Mouse (Mus musculus): Measurements from ENCODE around the gene Zfp563. TPM values are rescaled to one million over a fixed set of nuclear protein-coding genes. Genes with fewer than 3 reads are reported as not detected.

The Zfp563 gene
- polyA plus RNA-seq (2015; fragmentation: Nextera tagmentation; extraction: Ambion mirVana) = 4.4 and 5.6 TPM in 2 replicates

DNA sequence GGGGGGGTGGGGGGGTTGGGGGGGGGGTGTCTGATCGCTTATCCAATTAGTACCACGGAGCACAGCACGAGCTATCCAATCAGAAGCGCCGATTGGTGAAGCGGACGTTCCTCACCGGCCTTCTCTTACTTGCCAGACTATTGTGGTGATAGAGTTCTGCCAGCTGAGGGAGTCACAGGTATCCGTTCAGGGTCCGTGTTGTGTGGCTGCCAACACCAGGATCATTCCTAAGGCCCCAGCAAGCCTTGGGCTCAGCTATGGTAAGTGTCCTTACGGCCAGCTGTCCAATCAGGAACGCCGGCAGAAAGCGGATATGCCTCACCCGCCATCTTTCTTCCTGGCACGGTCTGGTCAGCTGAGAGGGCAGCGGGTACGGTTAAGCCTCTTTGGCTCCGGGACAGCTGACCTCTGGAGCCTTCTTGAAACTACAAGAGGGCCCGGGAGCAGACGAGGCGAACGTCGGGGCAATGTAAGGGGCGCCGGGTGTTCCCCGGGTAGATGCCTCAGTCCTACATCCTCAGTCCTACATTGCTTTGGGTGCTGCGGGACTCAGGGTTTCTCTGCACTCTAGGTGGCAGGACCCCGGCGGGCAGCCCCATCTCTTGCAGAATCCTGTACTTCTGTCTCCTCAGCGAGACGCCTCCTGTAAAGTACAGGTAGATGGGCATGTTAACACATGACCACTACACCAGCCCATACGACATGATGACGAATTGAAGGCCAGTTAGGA lies at the start of gene Zfp563:
Gene Zfp563, plus strand, starts transcription at position 91 of the 730 bp plus-strand sequence.
- H3K4me1 ChIP-seq (ENCODE audit: control insufficient read depth, insufficient read depth, low read length) = peaks cover 9% of the 10 kb centered on the region
- peak; percentile 85 for ATAC-seq (replicated peaks; ENCODE audit: extremely low read depth, insufficient read depth, low FRiP score)
- H3K9me3 ChIP-seq (replicated peaks; ENCODE audit: control insufficient read depth, low read length) = no peaks in the 10 kb centered on the region
- peak within 1 kb of the TSS; percentile 74 for H3K4me2 ChIP-seq (ENCODE audit: low read depth, low read length)
- H3K4me3 ChIP-seq (ENCODE audit: low read length) = peak within 1 kb of the TSS; percentile 77
- no peaks in the 10 kb centered on the region for H3K36me3 ChIP-seq (ENCODE audit: control insufficient read depth, insufficient read depth)
- H3K9ac ChIP-seq (ENCODE audit: low read length) = peak within 1 kb of the TSS; percentile 85
- WGBS = 5% methylated on average over 34 of the region's 34 CpGs
- H3K27me3 ChIP-seq (ENCODE audit: control insufficient read depth, insufficient read depth, low read length) = no peaks in the 10 kb centered on the region; the same call in 1 of the 2 replicates
- peak within 1 kb of the TSS; percentile 80 for H3K27ac ChIP-seq (ENCODE audit: low read length)

DNA sequence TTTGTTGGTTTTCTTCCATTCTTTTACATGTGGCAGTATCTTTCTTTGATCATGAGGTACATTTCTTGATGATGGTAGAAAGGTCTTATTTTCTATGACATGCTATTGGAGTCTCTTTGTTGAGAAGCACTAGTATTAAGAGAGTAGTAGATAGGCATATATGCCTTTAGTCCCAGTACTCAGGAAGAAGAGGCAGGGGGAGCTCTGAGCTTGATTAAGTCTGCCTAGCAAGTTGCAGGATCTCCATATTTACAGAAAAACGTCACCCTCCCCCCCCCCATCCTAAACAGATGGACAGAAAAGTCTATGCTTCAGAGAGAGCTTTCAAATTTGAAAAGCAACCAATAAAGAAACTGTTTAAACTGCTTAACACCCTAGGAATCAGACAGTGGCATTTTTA lies 30.3 kb upstream of the Zfp563 start:
- WGBS = 13% methylated on average over 1 of the region's 1 CpGs
- no peak overlapping the region for H3K4me2 ChIP-seq (ENCODE audit: low read depth, low read length)
- no peak overlapping the region for H3K27ac ChIP-seq (ENCODE audit: low read length)
- H3K27me3 ChIP-seq (ENCODE audit: control insufficient read depth, insufficient read depth, low read length) = no peaks in the 10 kb centered on the region
- H3K9ac ChIP-seq (ENCODE audit: low read length) = no peak overlapping the region
- no peaks in the 10 kb centered on the region for H3K36me3 ChIP-seq (ENCODE audit: control insufficient read depth, insufficient read depth)
- no peak overlapping the region for H3K4me3 ChIP-seq (ENCODE audit: low read length)
- no peak for ATAC-seq (replicated peaks; ENCODE audit: extremely low read depth, insufficient read depth, low FRiP score)
- H3K4me1 ChIP-seq (ENCODE audit: control insufficient read depth, insufficient read depth, low read length) = no peaks in the 10 kb centered on the region
- no peaks in the 10 kb centered on the region for H3K9me3 ChIP-seq (replicated peaks; ENCODE audit: control insufficient read depth, low read length)

DNA sequence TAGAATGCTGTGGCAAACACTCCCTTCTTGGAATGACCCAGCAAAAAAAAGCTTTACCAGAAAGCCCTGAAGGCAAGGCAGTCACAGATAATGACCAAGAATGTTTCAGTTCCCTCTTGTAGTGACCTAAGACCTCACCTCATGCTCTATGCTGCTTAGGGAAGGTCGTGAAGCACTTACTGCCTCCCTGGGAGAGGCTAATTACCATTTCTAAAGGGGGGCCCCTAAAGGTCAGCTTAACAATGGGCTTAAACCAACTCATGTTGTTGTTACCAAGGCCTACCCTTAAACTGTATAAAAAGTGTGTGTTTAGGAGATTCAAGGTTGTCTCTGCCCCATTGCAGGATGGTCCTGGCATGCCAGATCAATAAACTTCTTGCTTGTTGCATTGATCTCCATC lies 26.1 kb upstream of the Zfp563 start:
- Histone ChIP-seq H3K4me3 (ENCODE audit: low read length) (no peak overlapping the region), H3K4me2 (ENCODE audit: low read depth, low read length) (no peak overlapping the region), H3K4me1 (ENCODE audit: control insufficient read depth, insufficient read depth, low read length) (no peaks in the 10 kb centered on the region), H3K9me3 (replicated peaks; ENCODE audit: control insufficient read depth, low read length) (0 out of 2 replicates have a peak, but pooled peaks cover 2% of the 10 kb centered on the region), H3K27ac (ENCODE audit: low read length) (no peak overlapping the region), H3K36me3 (ENCODE audit: control insufficient read depth, insufficient read depth) (no peaks in the 10 kb centered on the region), H3K9ac (ENCODE audit: low read length) (no peak overlapping the region), H3K27me3 (ENCODE audit: control insufficient read depth, insufficient read depth, low read length) (no peaks in the 10 kb centered on the region)
- no peak for ATAC-seq (replicated peaks; ENCODE audit: extremely low read depth, insufficient read depth, low FRiP score)
- 3% methylated on average over 1 of the region's 1 CpGs for WGBS

DNA sequence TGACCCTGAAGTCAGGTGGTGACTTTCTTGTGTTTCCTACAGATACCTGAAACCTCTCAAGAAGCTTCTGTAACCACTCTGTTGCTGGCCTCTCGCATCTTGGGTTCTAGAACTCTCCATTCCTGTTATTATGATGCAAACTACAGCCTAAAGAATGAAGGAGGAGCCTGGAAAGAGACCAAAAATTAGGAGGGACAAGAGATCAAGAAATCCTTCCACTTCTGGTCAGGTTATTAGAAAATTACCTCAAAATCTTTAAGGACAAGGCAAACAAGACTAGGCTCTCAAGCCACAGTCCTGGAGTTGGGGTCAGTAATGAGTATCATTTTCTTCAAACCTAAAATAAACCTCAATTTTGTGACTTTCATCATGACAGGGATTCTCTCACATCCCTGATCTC lies 21.2 kb upstream of the Zfp563 start, which contains the start of gene 4921501E09Rik:
Gene 4921501E09Rik, minus strand, starts transcription at position 101 of the 400 bp plus-strand sequence.
- no peaks in the 10 kb centered on the region for H3K27me3 ChIP-seq (ENCODE audit: control insufficient read depth, insufficient read depth, low read length)
- no peak within 1 kb of the TSS for H3K27ac ChIP-seq (ENCODE audit: low read length)
- H3K4me2 ChIP-seq (ENCODE audit: low read depth, low read length) = no peak within 1 kb of the TSS
- H3K9ac ChIP-seq (ENCODE audit: low read length) = no peak within 1 kb of the TSS
- ATAC-seq (replicated peaks; ENCODE audit: extremely low read depth, insufficient read depth, low FRiP score) = no peak
- no peaks in the 10 kb centered on the region for H3K36me3 ChIP-seq (ENCODE audit: control insufficient read depth, insufficient read depth)
- H3K4me3 ChIP-seq (ENCODE audit: low read length) = no peak within 1 kb of the TSS
- 43% methylated on average over 1 of the region's 1 CpGs for WGBS
- 0 out of 2 replicates have a peak, but pooled peaks cover 2% of the 10 kb centered on the region for H3K9me3 ChIP-seq (replicated peaks; ENCODE audit: control insufficient read depth, low read length)
- no peaks in the 10 kb centered on the region for H3K4me1 ChIP-seq (ENCODE audit: control insufficient read depth, insufficient read depth, low read length)

DNA sequence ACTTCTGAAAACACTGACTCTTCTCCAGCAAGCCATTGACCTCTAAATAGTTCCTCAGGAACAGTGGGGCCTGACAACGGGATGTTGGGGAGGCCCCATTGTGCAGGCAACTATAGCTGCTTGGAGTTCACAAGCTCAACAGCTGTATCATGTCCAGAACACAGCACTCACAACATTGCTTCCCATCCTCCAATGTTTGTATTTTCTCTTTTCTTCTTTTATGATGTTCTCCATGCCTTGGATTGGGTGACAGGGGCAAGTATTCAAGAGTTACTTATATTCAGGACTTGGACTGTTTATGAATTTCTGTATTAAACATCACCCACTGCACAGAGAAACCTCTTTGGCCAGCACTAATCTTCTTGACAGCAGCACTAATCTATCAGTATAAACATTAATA lies 2.5 kb downstream of the Zfp563 start:
- no peaks in the 10 kb centered on the region for H3K36me3 ChIP-seq (ENCODE audit: control insufficient read depth, insufficient read depth)
- no peaks in the 10 kb centered on the region for H3K9me3 ChIP-seq (replicated peaks; ENCODE audit: control insufficient read depth, low read length)
- 87% methylated on average over 1 of the region's 1 CpGs for WGBS
- H3K9ac ChIP-seq (ENCODE audit: low read length) = no peak overlapping the region
- no peak overlapping the region for H3K27ac ChIP-seq (ENCODE audit: low read length)
- ATAC-seq (replicated peaks; ENCODE audit: extremely low read depth, insufficient read depth, low FRiP score) = no peak
- H3K27me3 ChIP-seq (ENCODE audit: control insufficient read depth, insufficient read depth, low read length) = no peaks in the 10 kb centered on the region
- H3K4me3 ChIP-seq (ENCODE audit: low read length) = no peak overlapping the region
- H3K4me1 ChIP-seq (ENCODE audit: control insufficient read depth, insufficient read depth, low read length) = peaks cover 9% of the 10 kb centered on the region
- H3K4me2 ChIP-seq (ENCODE audit: low read depth, low read length) = no peak overlapping the region

DNA sequence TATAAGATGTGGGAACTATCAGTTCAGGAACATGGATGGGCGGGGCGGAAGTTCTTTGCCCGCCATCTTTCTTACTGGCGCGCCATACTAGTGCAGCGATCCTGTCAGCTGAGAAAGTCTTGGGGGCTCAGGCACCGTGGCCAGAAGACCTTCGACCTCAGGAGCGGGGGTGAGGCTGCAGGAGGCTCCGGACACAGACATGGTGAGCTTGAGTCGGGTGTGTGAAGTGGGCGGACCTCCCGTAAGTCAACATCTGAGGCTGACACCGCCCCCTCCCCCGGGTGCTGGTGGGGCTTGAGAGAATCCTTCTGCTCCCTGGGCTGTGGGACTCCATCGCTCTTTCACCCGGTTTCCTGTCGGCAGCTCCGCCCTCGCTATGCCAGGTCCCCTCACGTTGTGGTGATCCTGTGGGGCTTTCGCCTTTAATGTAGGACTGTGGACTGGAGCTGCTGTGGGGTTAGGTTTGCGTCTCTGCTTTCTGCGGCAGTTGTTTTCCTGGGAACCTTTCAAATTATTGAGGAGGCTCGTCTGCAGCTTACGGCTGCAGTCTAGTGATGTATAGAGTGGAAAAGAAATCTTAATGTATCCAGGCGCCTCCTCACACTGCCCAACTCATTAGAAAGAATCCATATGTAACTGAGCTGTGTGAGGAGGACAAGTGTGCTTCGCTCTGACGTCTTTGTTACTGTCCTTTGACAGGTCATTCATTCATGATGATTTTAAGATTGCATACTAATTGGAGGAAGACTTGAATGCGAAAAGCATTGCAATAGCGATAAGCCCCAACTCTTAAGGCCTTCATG lies 3.5 kb downstream of the Zfp563 start:
- H3K9me3 ChIP-seq (replicated peaks; ENCODE audit: control insufficient read depth, low read length) = no peaks in the 10 kb centered on the region
- ATAC-seq (replicated peaks; ENCODE audit: extremely low read depth, insufficient read depth, low FRiP score) = peak; percentile 66
- peak overlapping the region; percentile 88 for H3K27ac ChIP-seq (ENCODE audit: low read length)
- peak overlapping the region; percentile 80 for H3K4me2 ChIP-seq (ENCODE audit: low read depth, low read length)
- H3K27me3 ChIP-seq (ENCODE audit: control insufficient read depth, insufficient read depth, low read length) = no peaks in the 10 kb centered on the region
- peak overlapping the region; percentile 76 for H3K4me3 ChIP-seq (ENCODE audit: low read length)
- 3% methylated on average over 31 of the region's 31 CpGs for WGBS
- peak overlapping the region; percentile 78 for H3K9ac ChIP-seq (ENCODE audit: low read length)
- peaks cover 9% of the 10 kb centered on the region for H3K4me1 ChIP-seq (ENCODE audit: control insufficient read depth, insufficient read depth, low read length)
- no peaks in the 10 kb centered on the region for H3K36me3 ChIP-seq (ENCODE audit: control insufficient read depth, insufficient read depth)

DNA sequence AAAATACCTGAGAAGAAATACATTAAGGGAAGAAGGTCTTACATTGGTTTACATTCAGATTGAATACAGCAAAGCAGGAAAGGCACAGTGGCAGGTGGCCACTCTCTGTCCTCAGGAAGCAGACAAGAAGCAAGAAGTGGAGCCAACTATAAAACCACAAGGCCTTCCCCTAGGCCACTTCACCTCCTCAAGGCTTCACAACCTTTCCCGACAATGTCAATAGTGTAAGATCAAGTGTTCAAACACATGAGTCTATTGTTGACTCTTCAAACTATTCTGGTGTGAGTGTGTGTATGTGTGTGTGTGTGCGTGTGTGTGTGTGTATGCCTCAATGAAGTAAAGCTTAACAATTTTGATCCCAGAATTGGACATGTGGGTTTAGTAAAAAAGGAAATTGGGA lies 8.3 kb downstream of the Zfp563 start:
- ATAC-seq (replicated peaks; ENCODE audit: extremely low read depth, insufficient read depth, low FRiP score) = no peak
- Histone ChIP-seq H3K27me3 (ENCODE audit: control insufficient read depth, insufficient read depth, low read length) (no peaks in the 10 kb centered on the region), H3K27ac (ENCODE audit: low read length) (no peak overlapping the region), H3K9ac (ENCODE audit: low read length) (no peak overlapping the region), H3K4me2 (ENCODE audit: low read depth, low read length) (no peak overlapping the region), H3K9me3 (replicated peaks; ENCODE audit: control insufficient read depth, low read length) (no peaks in the 10 kb centered on the region), H3K36me3 (ENCODE audit: control insufficient read depth, insufficient read depth) (no peaks in the 10 kb centered on the region), H3K4me3 (ENCODE audit: low read length) (no peak overlapping the region), H3K4me1 (ENCODE audit: control insufficient read depth, insufficient read depth, low read length) (peaks cover 7% of the 10 kb centered on the region)
- WGBS = 87% methylated on average over 2 of the region's 2 CpGs

DNA sequence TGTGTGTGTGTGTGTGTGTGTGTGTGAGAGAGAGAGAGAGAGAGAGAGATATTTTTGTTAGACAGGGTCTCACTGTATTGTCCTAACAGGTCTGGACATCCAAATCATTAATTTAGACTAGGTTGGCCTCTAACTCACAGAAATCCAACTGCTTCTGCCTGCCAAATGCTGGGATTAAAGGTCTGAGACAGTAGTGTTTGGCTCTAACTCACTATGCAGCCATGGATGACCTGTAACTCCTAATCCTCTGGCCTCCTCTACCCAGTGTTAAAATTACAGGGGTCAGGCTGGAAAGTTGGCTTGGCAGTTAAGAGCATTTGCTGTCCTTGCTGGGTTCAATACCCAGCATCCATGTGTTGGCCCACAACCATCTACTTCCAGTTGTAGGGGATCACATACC lies 35.4 kb downstream of the Zfp563 start:
- no peak overlapping the region for H3K9ac ChIP-seq (ENCODE audit: low read length)
- no peaks in the 10 kb centered on the region for H3K4me1 ChIP-seq (ENCODE audit: control insufficient read depth, insufficient read depth, low read length)
- no peak for ATAC-seq (replicated peaks; ENCODE audit: extremely low read depth, insufficient read depth, low FRiP score)
- no peak overlapping the region for H3K4me2 ChIP-seq (ENCODE audit: low read depth, low read length)
- no peak overlapping the region for H3K4me3 ChIP-seq (ENCODE audit: low read length)
- H3K9me3 ChIP-seq (replicated peaks; ENCODE audit: control insufficient read depth, low read length) = no peaks in the 10 kb centered on the region
- H3K36me3 ChIP-seq (ENCODE audit: control insufficient read depth, insufficient read depth) = no peaks in the 10 kb centered on the region
- H3K27me3 ChIP-seq (ENCODE audit: control insufficient read depth, insufficient read depth, low read length) = no peaks in the 10 kb centered on the region
- no peak overlapping the region for H3K27ac ChIP-seq (ENCODE audit: low read length)

DNA sequence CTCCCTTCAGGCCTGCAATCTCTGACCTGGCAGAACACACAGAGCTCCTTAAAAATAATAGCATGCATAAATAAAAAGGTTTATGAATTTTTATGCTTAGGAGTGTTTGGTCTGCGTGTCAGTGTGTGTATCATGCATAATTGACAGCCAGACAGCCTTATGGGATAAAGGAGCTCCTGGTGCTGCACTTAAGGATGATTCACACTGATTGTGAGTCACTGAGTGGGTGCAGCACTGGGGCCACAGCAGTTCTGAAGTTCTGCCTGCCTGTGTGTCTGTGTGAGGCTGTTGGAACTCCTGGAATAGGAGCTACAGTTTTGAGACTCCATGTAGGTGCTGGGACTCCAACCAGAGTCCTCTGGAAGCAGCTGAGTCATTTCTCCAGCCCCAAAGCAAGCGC lies 37.1 kb downstream of the Zfp563 start:
- H3K4me2 ChIP-seq (ENCODE audit: low read depth, low read length) = no peak overlapping the region
- H3K4me1 ChIP-seq (ENCODE audit: control insufficient read depth, insufficient read depth, low read length) = no peaks in the 10 kb centered on the region
- H3K27ac ChIP-seq (ENCODE audit: low read length) = no peak overlapping the region
- no peak overlapping the region for H3K9ac ChIP-seq (ENCODE audit: low read length)
- no peaks in the 10 kb centered on the region for H3K9me3 ChIP-seq (replicated peaks; ENCODE audit: control insufficient read depth, low read length)
- H3K27me3 ChIP-seq (ENCODE audit: control insufficient read depth, insufficient read depth, low read length) = no peaks in the 10 kb centered on the region
- ATAC-seq (replicated peaks; ENCODE audit: extremely low read depth, insufficient read depth, low FRiP score) = no peak
- H3K36me3 ChIP-seq (ENCODE audit: control insufficient read depth, insufficient read depth) = no peaks in the 10 kb centered on the region
- H3K4me3 ChIP-seq (ENCODE audit: low read length) = no peak overlapping the region
- 62% methylated on average over 2 of the region's 2 CpGs for WGBS

All from heart, embryonic 16.5 days (tissue).